Mouse (Mus musculus) adrenal gland, adult 2 months (tissue): ENCODE data around the gene Gm45062. TPM values are rescaled to one million over a fixed set of nuclear protein-coding genes. Genes with fewer than 3 reads are reported as not detected.

Source experiments
- DNase-seq: peaks from one replicate; pipeline ENCODE4 v3.0.0; 2021
- polyA plus RNA-seq: library from polyadenylated mRNA; depleted of rRNA; stranded (reverse); fragments of >200 nt; gene quantifications from 2 replicates; pipeline ENCODE4 v1.2.3, GENCODE M21; 2012
- total RNA-seq, 2 experiments: library from RNA; stranded (reverse); gene quantifications; 2 replicates each; pipeline ENCODE4 v1.2.3; 2021

The Gm45062 gene
- total and polyA plus RNA-seq, 3 experiments: 0.06 to 2.7 (median 0.75) TPM

DNA sequence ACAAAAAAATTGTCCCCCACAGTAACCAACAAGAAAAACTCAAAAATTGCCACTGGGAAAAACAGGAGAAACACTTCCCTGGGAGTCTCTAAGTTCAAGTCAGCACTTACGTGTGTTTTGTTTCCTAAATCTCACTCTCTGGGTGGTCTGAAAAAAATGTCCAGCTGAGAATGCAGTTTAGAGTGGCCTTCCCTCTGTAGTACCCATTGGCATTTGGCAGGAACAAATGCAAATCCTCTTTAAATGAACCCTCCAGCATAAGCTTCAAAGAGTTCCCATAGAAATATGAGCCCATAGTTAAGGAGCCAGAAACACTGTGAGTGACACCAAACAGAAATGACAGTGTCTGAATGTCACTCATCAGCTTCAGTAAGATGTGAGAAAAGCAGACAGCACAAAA lies 219.9 kb downstream of the Gm45062 start:
- DNase-seq: no peak

DNA sequence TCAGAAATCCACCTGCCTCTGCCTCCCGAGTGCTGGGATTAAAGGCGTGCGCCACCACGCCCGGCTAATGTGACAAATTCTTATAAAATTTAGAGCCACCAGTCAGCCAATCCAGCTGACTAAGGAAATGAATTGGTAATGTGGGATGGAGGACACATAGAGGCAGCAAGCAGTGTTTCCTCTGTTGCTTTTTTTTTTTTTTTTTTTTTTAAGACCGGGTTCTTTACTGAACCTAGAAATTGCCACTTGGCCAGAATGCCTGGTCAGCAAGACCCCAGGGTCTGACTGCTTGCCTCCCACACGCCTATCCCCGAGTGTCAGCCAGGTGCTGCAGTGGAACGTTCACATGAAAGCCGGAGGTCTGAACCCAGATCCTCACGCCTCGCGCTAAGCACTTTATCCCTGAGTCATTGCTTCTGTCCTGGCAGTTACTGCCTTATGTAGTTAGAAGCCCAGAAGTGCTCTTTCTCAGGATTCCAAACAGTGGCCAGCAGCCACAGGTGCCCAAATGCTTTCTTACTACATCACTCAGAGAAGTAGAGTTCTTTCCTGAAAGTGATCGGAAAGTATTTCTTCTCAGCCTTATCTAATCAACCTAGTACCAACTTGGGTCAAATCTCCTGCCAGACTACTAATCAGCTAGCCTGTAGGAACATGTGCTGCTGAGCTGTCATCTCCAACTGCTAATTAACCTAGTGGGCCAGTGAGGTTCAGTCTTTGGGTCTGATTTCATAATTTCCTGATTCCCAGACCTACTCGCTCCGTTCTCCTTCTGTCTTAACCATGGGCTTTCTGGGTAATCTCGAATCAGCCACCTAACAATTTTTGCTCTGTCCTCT lies 225.4 kb downstream of the Gm45062 start:
- DNase-seq: no peak

DNA sequence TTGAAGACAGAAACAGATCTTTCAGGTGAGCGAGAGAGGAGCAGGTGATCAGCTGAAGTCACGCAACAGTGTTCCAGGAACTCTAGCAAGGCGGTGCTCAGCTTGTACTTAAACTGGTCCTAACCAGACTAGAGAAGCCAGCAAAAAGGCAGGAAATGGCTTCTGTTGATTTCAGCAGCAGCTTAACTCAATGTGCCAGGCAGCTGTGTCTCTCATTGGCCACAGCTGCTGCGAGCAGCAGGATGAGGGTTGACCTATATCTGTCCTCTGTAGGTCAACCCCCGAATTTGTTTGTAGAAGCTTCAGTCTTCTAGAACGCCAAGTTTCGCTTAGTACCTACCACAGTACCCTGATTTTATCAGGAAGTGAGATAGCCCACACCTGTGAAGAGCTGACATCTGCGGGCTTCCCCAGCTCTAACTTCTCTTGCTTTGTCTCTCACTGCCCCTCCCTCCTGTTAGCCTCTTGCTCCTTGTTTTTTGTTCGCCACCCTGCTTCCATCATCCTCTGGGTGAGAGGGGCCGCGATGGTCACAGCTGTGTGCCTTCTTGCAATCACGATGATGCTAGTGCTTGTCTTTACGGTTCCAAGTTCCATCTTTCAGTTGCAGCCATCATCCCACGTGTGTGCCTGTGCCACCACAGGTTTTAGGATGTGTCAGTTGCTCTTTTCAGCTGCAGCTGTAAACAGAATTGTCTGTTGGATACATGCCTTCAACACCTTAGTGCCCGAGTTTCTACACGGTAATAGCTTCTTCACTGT lies 226.3 kb downstream of the Gm45062 start:
- no peak for DNase-seq

DNA sequence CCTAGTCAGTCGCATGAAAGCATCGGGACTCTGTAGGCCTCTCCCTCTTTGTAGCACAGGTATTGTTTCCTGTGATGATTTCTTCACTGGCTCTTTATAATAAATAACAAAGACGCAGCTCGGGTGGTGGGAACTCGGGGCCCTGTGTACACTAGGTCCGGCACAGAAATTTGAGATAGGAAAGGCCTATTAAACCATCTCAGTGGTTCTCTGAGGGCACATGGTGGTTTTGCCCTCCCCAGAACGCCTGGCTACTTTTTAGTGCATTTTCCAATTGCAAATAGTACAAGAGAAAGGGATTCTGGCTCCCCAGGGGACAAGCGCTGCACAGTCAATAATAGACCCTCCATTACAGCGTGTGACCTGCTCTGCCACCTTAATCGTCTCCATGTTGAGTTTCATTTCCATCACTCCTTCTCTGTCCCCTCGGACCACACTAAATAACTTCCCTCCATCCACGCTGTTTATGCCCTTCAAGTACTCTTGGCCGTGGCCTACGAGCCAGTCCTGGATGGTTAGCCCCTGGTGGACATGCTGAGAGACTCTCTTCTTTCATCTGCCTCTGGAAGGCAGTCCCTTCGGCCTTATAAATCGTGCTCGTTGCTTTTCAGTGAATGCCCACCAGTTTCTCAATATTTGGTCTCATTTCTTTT lies 227.3 kb downstream of the Gm45062 start:
- DNase-seq: no peak

- no peak for DNase-seq
Measured at GRCm38 (mm10) chr6:8487044-8487853, 228.0 kb downstream of the Gm45062 start.

DNA sequence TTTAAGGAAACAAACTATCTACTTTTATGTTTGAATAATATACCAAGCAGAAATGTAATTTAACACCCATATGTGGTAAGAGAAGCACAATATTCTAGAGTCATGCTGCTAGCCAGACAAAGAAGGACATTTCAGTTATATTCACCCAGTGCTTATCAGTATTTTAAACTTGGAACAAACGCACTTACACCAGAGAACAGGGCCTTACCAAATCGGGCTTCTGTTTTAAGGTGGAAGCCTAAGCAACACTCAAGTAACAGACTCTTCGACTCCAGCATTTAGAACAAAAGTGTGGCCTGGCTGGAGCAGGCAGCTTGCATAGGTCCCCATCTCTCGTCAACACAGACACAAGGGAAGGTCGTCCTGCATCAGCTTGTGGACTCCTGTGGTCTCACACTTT lies 229.0 kb downstream of the Gm45062 start:
- no peak for DNase-seq

GRCm38 (mm10) chr6:8489266-8489665 lies 230.0 kb downstream of the Gm45062 start:
- DNase-seq: no peak

DNA sequence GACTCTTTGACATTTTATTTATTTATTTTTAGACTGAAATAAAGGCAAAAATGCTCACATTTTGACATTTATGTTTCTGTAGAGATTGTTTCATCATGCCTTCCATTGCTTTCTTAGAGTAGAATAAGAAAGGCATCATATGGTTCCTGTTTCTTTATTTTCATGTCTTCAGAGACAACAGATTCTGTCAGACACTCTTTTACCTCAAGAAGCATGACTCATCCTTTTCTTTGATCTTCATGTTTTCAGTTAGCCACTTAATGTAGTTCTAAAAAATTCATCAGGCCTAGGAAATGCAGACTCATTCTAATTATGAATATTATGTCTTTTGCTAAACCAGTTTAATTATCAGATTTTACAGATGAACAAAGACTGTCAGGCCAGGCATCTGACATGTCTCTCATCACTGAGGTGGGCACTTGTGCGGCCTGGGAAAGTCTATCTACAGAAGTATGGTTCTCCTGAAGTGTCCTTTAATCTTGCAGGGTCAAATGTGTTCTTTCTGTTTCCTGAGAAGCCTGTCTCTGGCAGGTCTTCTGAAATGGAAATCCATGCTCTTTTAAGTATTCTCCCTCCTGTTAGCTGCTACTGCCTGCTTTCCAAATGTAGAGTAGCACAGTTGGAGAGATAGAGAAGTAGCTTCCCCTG lies 230.8 kb downstream of the Gm45062 start:
- no peak for DNase-seq

- no peak for DNase-seq
Measured at GRCm38 (mm10) chr6:8492248-8492647, 233.0 kb downstream of the Gm45062 start.

GRCm38 (mm10) chr6:8495109-8495826 lies 236.0 kb downstream of the Gm45062 start:
- DNase-seq: no peak

GRCm38 (mm10) chr6:8495827-8496222 lies 236.6 kb downstream of the Gm45062 start:
- no peak for DNase-seq

DNA sequence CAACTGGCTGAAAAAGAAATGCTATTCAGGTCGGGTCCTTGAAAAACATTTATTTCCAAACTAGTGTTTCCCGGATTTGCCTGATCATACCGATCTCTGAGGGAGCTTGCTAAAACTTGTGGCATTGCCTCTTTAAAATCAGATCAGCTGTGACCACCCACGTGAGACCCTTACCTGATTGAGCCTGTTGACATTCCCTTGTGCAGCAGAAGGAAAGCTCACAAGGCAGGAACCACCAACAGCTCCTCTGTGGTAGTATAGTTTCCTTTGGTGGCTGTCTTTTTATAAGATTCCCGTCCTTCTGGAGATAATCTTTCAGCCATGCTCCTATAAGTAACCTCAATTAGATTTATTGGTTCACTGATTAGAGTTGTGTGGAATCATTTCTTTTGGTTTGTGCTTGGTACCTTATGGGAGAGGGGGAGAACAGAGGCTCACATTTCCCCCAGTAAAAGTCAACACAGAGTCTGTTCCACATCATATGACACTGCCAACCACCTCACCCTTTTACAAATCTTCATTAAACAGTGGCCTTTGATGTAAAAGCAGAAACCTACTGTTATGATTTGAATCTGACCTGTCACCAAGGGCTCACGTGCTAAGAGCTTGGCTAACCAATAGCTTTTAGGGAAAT lies 238.1 kb downstream of the Gm45062 start:
- no peak for DNase-seq

GRCm38 (mm10) chr6:8497868-8498257 lies 238.6 kb downstream of the Gm45062 start:
- no peak for DNase-seq

- DNase-seq: no peak
Measured at GRCm38 (mm10) chr6:8498961-8499360, 239.7 kb downstream of the Gm45062 start.

- no peak for DNase-seq
Measured at GRCm38 (mm10) chr6:8503953-8504352, 244.7 kb downstream of the Gm45062 start.

DNA sequence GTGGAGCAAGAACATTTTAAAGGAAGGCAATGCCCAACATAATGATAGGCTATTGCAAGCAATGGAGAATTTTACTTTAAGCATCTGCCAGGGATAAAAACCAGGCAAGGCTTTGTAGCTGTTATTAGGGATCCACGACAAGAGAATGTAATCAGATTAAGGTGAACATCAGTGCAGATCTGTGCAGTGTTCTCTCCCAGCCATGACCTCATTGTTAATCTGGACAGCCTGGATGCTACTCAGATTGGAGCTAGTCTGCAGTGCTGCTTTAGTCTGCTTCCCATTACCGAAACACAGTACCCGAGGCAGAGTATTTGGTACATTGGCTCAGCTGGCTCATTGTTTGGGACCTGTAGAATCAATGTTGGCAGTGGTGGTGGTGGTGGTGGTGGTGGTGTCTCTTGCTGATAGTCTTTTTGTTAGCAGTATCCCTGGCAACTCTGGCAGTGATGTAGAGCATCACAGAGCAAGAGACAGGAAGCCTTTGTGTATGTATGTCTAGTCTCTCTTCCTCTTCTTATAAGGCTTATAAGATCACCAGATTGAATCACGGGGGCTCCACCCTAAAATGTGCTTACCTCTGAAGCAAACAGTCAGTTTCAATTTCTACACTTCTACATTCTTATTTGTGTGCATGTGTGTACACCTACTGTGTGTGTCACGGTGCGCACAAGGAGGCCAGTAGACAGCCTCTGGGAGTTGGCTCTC lies 245.4 kb downstream of the Gm45062 start:
- no peak for DNase-seq

DNA sequence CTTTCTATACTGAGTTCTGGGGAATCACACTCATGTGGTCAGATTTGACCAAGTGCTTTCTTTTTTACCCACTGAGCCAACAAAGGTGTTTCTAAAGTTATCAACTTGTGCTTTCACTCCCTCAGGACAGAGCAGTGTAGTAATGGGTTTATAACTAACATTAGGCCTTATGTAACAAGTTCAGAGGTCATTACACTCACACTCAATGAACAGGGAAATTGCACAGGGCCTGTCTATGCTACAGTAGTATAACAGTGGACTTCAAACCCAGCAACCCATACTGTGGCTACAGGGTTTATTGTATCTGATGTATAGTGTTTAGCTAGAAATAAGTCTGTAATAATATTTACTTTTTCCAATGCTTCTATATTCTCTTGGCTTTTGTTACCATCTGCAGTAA lies 247.4 kb downstream of the Gm45062 start:
- DNase-seq: no peak

DNA sequence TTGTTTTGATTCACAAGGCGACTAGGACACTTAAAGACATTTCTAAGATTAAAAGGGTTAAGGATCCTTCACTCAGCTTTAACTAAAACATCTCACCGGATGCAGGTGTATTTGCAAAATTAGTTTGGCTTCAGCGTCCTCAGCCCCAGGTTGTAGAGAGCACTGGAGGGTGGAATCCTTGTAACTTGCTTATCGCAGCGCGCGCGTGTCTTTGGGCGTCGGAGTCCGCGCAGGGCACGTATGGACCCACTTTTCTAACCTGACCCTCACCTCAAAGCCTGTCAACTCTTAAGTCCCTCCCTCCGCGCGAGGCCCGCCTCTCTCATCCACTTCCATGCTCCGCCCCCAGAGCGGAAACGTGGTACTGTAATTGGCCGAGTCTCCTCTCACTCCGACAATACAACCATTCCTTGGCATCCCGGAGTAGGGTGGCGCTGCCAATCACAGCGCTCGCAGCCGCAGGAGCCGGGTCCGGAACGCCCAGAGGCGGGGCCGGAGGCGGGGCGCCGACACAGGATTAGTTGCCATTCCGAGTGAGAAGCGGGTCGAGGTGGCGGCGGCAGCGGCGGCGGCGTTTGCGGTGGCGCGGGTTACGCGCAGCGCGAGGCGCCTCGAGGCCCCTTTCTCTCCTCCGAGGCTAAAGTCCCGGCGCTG lies 249.8 kb downstream of the Gm45062 start:
- peak; percentile 99 for DNase-seq

- peak; percentile 86 for DNase-seq
Measured at GRCm38 (mm10) chr6:8509551-8509950, 250.3 kb downstream of the Gm45062 start, which contains the start of gene Glcci1. Glcci1 (plus strand) TSS chr6:8509600.
